Mouse (Mus musculus): ENCODE data around the gene Tspan18.

Tspan18 gene

DNA sequence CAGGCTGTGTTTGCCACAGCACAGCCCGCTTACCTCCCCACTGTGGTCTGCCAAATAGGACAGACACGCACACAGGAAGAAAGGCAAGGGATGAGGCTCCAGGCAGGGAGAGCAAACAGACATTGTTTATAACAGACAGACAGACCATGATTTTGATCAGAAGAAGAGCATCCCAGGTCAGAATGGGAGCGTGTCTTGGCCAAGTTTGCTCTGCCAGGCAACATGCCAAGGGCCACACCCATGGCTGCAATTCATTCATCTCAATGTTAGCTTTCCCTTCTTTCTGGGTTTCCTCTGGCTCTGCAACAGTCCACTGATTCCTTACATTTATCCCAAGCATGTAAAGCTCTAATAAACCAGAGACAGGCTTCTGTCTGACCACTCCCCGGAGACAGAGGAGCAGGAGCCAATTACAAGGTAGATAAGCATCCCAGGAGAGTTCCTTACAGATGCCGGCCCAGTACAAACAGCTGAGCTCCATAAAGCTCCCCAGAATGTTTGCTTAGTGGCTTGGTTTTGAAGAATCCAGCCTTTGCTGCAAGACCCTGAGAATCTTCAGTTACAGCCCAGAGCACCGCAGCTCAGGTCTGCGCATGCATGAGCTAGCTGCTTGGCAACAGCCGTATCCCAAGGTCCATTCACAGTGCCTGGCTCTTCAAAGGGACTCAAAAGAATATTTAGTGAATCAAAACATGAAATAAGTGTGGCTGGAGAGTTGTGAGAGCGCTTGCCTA, 5.2 kb upstream of the Tspan18 start:
- CTCF ChIA-PET, result no interaction called here

DNA sequence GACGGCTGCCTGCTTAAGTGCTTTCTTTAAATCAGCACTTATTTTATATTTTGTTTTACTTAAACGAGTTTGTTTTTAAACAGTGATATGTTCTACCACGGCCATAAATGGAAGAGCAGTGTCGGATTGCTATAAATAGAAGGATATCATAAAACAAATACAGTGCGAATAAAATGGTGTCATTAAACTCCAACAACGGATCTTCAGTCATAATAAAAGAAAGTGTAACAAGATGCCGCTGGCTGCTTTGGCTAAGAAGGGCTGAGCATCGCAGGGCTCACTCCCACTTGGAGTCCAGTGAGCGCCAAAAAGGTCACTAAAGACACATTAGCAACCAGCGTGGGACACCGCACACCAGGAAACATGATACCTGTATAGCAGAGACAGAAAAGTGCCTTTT, 1.7 kb upstream of the Tspan18 start:
- CTCF ChIA-PET, result no interaction called here

DNA sequence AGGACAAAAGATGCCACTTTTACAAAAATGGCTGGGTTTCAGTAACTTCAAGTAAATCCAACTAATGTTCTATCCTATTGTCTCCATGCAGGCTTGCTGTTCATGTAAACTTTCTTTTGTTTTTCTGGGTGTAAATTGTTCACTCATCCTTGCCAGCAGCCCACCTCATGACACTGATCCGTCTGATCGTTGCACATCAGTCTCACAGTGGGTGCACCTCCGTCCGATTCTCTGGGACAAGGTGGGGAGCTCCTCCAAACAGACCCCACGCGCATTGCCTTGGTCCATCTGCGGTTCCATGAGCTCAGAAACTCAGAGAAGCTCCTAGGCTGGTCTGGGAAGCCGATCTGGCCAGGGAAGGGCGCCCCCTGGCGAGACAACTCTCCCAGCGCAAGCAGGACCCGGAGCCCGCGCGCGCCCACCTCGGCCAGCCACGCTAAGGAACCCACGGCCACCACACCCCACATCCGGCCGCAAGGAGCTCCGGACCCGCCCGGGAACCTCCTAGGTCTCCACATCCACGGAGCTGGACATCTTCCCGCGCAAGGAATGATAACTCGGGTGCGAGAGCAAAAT, 976 bp downstream of the Tspan18 start:
- CTCF ChIA-PET, result no interaction called here

GRCm38 (mm10) chr2:93332277-93332676, 2.0 kb downstream of the Tspan18 start:
- CTCF ChIA-PET, result interaction anchor here (0.7 kb wide), 1 partner anchor 45 kb away, joined by 21 read pairs; no protein-coding TSS in a partner anchor

- CTCF ChIA-PET, result no interaction called here
Observed at GRCm38 (mm10) chr2:93331121-93331520, 3.2 kb downstream of the Tspan18 start.

- CTCF ChIA-PET, result no interaction called here
Observed at GRCm38 (mm10) chr2:93329120-93329519, 5.2 kb downstream of the Tspan18 start.

DNA sequence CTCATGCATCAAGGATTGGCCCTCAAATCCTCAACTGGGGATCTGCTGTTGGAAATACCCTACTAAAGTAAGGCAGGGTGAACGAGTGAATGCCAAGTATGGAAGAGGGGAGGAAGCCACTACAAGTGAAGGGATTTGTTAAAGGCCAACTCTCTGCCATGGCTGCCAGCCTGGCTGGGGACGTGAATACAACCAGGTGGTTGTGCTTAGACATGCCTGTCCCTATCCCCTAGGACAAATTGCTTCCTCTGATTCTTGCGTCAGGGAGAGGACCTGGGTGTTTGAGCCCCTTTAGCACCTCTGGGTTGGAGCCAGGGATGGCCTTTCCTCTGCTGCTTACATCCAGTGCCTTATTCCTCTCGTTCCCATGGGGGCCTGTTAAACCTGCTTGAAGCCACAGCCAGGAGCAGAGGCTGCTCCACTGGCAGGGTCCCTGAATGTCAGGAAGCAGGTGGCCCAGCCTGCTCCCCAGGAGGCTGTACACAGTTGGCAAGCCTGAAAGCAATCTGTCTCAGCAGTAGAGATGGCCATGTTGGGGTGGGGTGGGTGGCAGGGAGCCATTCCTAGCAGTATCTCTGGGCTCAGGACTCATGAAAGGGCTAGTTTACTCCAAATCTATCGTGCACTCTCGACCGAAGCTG, 6.3 kb downstream of the Tspan18 start:
- CTCF ChIA-PET, result no interaction called here

- CTCF ChIA-PET, result no interaction called here
Observed at GRCm38 (mm10) chr2:93324681-93325080, 9.6 kb downstream of the Tspan18 start.

GRCm38 (mm10) chr2:93321946-93322345, 12.4 kb downstream of the Tspan18 start:
- CTCF ChIA-PET, result interaction anchor here (0.6 kb wide), 1 partner anchor 202 kb away, joined by 3 read pairs; no protein-coding TSS in a partner anchor

- CTCF ChIA-PET, result no interaction called here
Observed at GRCm38 (mm10) chr2:93320267-93320666, 14.0 kb downstream of the Tspan18 start.

DNA sequence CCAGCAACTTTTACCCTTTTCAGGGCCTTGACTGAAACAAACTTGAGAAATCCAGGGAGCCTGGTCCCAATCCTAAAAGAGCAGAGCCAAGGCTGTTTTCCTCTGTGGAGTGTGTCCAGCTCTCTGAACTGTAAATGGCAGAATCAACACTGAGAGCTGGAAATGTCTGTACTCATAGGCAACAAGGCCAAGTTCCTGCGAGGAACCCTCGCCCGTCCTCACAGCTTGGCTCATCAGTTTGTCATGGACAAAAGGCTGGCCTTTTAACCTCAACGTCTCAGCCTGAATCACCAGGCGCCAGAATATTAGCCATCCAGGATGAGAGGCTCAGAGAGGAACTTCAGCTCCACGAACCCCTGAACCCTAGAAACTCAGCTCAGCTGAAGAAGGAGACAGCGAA, 14.7 kb downstream of the Tspan18 start:
- CTCF ChIA-PET, result interaction anchor here (0.7 kb wide), 1 partner anchor 27 kb away, joined by 3 read pairs; no protein-coding TSS in a partner anchor

GRCm38 (mm10) chr2:93318781-93319349, 15.4 kb downstream of the Tspan18 start:
- CTCF ChIA-PET, result no interaction called here

DNA sequence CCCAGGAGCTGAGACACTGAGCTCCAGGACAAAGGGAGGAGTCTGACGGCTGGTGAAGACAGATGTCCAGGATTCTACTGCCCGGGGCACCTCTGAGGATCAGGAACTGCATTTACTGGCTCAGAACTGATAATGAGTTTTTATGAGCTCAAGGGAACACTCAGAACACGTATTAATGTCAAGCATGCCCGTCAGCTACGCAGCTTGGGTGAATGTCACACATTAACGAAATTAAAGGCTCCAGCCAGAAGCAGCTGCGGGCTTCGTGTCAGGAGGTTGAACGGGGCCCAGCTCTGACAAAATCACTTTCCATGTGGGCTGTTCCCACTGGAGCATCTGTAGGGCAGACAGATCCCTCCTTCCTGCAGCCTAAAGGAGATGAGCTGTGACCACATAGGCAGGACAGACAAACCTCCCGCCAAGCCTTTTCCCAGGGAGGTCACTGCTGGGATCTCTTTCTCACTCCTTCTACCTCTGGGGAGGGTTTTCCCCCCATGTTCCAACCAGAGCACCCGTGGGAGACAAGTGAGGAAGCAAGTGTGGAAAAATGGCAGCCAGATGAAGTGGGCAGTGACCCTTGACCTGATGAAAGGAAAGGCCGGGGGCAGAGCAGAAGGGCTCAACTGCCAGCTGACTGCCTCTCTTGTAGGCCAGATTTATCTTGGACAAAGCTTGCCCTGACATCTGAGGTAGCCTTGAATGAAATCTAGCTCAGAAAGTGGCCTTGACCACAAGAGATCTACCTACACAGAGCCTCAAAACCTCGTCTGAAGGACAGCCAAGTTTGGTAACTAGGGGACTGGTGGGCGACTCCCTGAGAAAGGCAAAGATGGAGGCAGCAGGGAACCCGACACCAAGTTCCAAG, 20.3 kb downstream of the Tspan18 start:
- CTCF ChIA-PET, result interaction anchor here (0.6 kb wide), 1 partner anchor 12 kb away, joined by 8 read pairs; no protein-coding TSS in a partner anchor

DNA sequence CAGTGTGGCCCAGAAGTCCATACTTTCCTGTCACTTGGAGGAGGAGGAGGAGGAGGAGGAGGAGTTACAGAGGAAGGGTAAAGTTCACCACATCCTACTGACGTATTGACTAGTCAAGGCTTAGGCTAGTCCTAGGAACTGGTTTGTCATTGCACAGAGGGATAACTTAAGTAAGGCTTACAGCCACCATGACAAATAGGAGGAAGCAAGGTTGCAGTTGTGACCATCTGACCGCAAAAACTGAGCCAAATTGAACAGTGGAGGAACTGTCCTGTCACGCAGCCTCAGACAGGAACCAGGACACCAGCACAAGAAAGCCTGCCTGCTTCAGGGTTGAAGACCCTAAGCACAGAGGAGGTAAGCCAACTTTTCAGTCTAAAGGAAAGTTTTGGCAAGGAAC, 21.8 kb downstream of the Tspan18 start:
- CTCF ChIA-PET, result no interaction called here

- CTCF ChIA-PET, result no interaction called here
Observed at GRCm38 (mm10) chr2:93309724-93310413, 24.4 kb downstream of the Tspan18 start.

- CTCF ChIA-PET, result no interaction called here
Observed at GRCm38 (mm10) chr2:93306898-93307297, 27.4 kb downstream of the Tspan18 start.

DNA sequence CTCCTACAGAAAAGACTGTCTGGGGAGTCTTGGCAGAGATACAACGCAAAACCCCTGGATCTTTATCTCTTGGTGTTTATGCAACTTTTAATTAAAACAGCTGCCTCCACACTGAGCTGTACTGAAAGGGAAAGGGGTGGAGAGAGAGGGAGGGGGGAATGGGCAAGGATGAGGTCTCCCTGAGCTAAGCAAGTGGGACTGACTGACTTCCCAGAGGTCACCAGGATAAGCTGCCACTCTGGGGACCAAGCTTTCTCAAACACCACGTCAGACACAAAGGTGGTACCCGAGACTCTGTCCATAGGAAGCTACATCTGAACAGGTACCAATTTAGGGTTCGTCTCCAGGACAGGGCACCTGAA, 30.1 kb downstream of the Tspan18 start:
- CTCF ChIA-PET, result no interaction called here

DNA sequence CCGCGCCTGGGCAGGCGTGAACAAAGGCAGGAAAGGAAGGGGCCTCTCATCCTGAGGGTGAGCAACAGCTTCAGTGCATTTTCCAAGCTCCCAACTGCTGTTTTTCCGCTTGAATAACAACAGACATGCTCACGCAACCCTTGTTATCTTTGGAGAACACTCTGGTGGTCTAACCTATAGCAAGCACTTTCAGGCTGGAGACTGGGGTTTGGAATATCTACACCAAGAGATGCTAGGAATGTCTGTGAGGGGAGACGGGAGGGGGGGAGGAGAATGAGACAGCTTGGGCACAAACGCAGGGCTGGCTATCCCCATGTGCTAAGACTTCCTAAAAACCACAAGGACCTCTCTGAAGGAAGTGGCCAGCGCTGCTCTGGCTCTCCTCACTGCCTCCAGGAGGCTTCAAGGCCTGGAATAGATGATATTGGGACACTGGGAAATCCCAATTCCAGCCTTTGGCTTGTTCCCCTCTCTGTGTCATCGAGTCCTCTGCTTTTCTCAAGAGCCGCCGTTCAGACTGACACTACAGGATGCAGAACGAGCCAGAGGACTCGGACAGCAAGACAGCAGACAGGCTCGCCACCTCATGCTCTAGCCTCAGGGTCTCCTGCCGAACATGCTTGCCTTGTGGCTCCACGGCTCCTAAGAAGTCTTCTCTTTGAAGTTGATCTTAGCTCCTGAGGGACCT, 30.6 kb downstream of the Tspan18 start:
- CTCF ChIA-PET, result no interaction called here

DNA sequence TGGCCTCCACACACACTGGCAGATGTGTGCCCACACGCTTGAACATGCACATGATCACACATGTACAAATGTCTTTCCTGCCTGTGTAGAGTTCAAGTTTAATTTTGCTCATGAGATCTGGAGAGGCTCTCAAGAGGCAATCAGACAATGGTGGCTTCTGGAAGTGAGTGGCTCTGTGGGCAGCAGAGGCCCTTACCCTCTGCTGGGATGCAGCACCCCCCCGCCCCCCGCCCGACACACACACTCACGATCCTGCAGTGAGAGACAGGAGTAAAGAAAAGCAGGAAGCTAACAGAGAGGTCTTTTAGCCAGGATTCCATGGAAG, 31.1 kb downstream of the Tspan18 start:
- CTCF ChIA-PET, result no interaction called here

GRCm38 (mm10) chr2:93297656-93298055, 36.6 kb downstream of the Tspan18 start:
- CTCF ChIA-PET, result no interaction called here
